In genomic region chrX:105037666-105038065, GRCm38 (mm10) we compare ENCODE assay signal across 9 mouse cellular contexts. TPM values are rescaled to one million over a fixed set of nuclear protein-coding genes. Genes with fewer than 3 reads are reported as not detected.
A peak's percentile ranks its signal among the peaks of the same experiment; 100 is the strongest.
DNase-seq lines count a peak whose midpoint lies in the region; ATAC-seq and TF ChIP-seq lines count a peak whose summit lies in the region.
"Had no signal": no experiment of that assay in that cellular context is flagged by ENCODE, and none has a peak within 500 bp of the region (broad histone marks: within the 10 kb centered on the region; RNA-seq: fewer than 3 reads in every experiment).

No protein-coding gene starts in this region.

- ATAC-seq in hindbrain, postnatal 0 days: no peak
- no peak for ATAC-seq in hindbrain, embryonic 16.5 days
- peak; percentile 56; the same call in 1 of the 2 replicates for ATAC-seq in midbrain, embryonic 15.5 days (replicated peaks)
- ATAC-seq in midbrain, embryonic 11.5 days (ENCODE audit: low FRiP score): no peak

- H3K27ac ChIP-seq in hindbrain, postnatal 0 days: no peak overlapping the region
- no peak overlapping the region for H3K27ac ChIP-seq in hindbrain, embryonic 16.5 days (ENCODE audit: low read depth, low read length)
- H3K27ac ChIP-seq in midbrain, embryonic 15.5 days: no peak overlapping the region
- no peak overlapping the region for H3K27ac ChIP-seq in midbrain, embryonic 11.5 days (ENCODE audit: low read depth, low read length)
- H3K27ac ChIP-seq: limb, embryonic 12.5 days had no signal

- H3K27me3 ChIP-seq in hindbrain, postnatal 0 days (ENCODE audit: insufficient read depth, low read length): no peaks in the 10 kb centered on the region
- no peaks in the 10 kb centered on the region for H3K27me3 ChIP-seq in hindbrain, embryonic 16.5 days (replicated peaks; ENCODE audit: control insufficient read depth, insufficient read depth, low read length)
- H3K27me3 ChIP-seq in midbrain, embryonic 15.5 days (replicated peaks): no peaks in the 10 kb centered on the region
- no peaks in the 10 kb centered on the region; the same call in 1 of the 2 replicates for H3K27me3 ChIP-seq in midbrain, embryonic 11.5 days (ENCODE audit: control insufficient read depth, insufficient read depth, low read length)
- H3K27me3 ChIP-seq: limb, embryonic 12.5 days had no signal

- TF ChIP-seq CTCF in hindbrain, postnatal 0 days (IDR thresholded peaks at IDR 0.05; ENCODE audit: low read depth): peak; percentile 63

- H3K36me3 ChIP-seq in hindbrain, postnatal 0 days (ENCODE audit: insufficient read depth, low read length): no peaks in the 10 kb centered on the region; the same call in 1 of the 2 replicates
- H3K36me3 ChIP-seq in hindbrain, embryonic 16.5 days (ENCODE audit: control insufficient read depth, insufficient read depth, low read length): 0 out of 2 replicates have a peak, but pooled peaks cover 2% of the 10 kb centered on the region
- H3K36me3 ChIP-seq in midbrain, embryonic 15.5 days (replicated peaks): no peaks in the 10 kb centered on the region; the same call in 1 of the 2 replicates
- H3K36me3 ChIP-seq in midbrain, embryonic 11.5 days (ENCODE audit: control insufficient read depth, insufficient read depth, low read length): no peaks in the 10 kb centered on the region

- WGBS in hindbrain, postnatal 0 days: 74% methylated on average over 3 of the region's 3 CpGs
- WGBS in hindbrain, embryonic 16.5 days: 86% methylated on average over 3 of the region's 3 CpGs
- 84% methylated on average over 3 of the region's 3 CpGs for WGBS in midbrain, embryonic 15.5 days
- WGBS in midbrain, embryonic 11.5 days: 91% methylated on average over 3 of the region's 3 CpGs

- H3K4me3 ChIP-seq in hindbrain, postnatal 0 days (ENCODE audit: low read length): no peak overlapping the region
- H3K4me3 ChIP-seq in hindbrain, embryonic 16.5 days (ENCODE audit: low read length): no peak overlapping the region
- H3K4me3 ChIP-seq in midbrain, embryonic 15.5 days: no peak overlapping the region
- no peak overlapping the region for H3K4me3 ChIP-seq in midbrain, embryonic 11.5 days (ENCODE audit: low read depth, low read length)
- H3K4me3 ChIP-seq: limb, embryonic 12.5 days had no signal

- peak; percentile 46 for DNase-seq in hindbrain, postnatal 0 days (ENCODE audit: low spot score)
- DNase-seq in midbrain, embryonic 11.5 days (ENCODE audit: low spot score, missing footprints): no peak
- peak; percentile 9 for DNase-seq in R1 (ENCODE audit: low read depth, low spot score)
- DNase-seq in retina, embryonic 14.5 days (ENCODE audit: low spot score): peak; percentile 40
- DNase-seq in right cerebral cortex, postnatal 36 days (ENCODE audit: low spot score in 2 of 2): no peak
- DNase-seq: adrenal gland, adult 8-10 months had no signal

- no peak overlapping the region for H3K4me2 ChIP-seq in hindbrain, postnatal 0 days (ENCODE audit: low read depth, low read length)
- H3K4me2 ChIP-seq in hindbrain, embryonic 16.5 days (ENCODE audit: low read length): no peak overlapping the region
- no peak overlapping the region for H3K4me2 ChIP-seq in midbrain, embryonic 15.5 days
- no peak overlapping the region for H3K4me2 ChIP-seq in midbrain, embryonic 11.5 days
- H3K4me2 ChIP-seq: limb, embryonic 12.5 days had no signal

- H3K9me3 ChIP-seq in hindbrain, postnatal 0 days (ENCODE audit: low read length): no peaks in the 10 kb centered on the region
- no peaks in the 10 kb centered on the region for H3K9me3 ChIP-seq in hindbrain, embryonic 16.5 days (ENCODE audit: control insufficient read depth, low read length)
- H3K9me3 ChIP-seq in midbrain, embryonic 15.5 days: no peaks in the 10 kb centered on the region
- H3K9me3 ChIP-seq in midbrain, embryonic 11.5 days (ENCODE audit: control insufficient read depth, low read length): no peaks in the 10 kb centered on the region
- H3K9me3 ChIP-seq: limb, embryonic 12.5 days had no signal

- H3K9ac ChIP-seq in hindbrain, postnatal 0 days (replicated peaks; ENCODE audit: low read length): no peak overlapping the region
- H3K9ac ChIP-seq in hindbrain, embryonic 16.5 days (ENCODE audit: low read depth, low read length): no peak overlapping the region
- no peak overlapping the region for H3K9ac ChIP-seq in midbrain, embryonic 15.5 days
- H3K9ac ChIP-seq in midbrain, embryonic 11.5 days (ENCODE audit: low read length): no peak overlapping the region
- H3K9ac ChIP-seq: limb, embryonic 12.5 days had no signal

- no peaks in the 10 kb centered on the region for H3K4me1 ChIP-seq in hindbrain, postnatal 0 days (ENCODE audit: insufficient read depth, low read length)
- H3K4me1 ChIP-seq in hindbrain, embryonic 16.5 days (ENCODE audit: control insufficient read depth, insufficient read depth, low read depth, low read length): no peaks in the 10 kb centered on the region
- H3K4me1 ChIP-seq in midbrain, embryonic 15.5 days: no peaks in the 10 kb centered on the region
- no peaks in the 10 kb centered on the region for H3K4me1 ChIP-seq in midbrain, embryonic 11.5 days (ENCODE audit: control insufficient read depth, insufficient read depth, low read length)
- H3K4me1 ChIP-seq: limb, embryonic 12.5 days had no signal

RNA-seq across cellular contexts. Expression of gene Pbdc1, which starts 41.9 kb away (rescaled TPM):
- total RNA-seq in hindbrain, postnatal 0 days (2014; rRNA removed): 12.8 and 21.9 TPM in 2 replicates
- 31.9 and 35.7 TPM in 2 replicates for polyA plus RNA-seq in hindbrain, postnatal 0 days (2015; fragmentation: Nextera tagmentation; extraction: Ambion mirVana)
- 30.0 and 30.4 TPM in 2 replicates for polyA plus RNA-seq in hindbrain, embryonic 16.5 days (2015; fragmentation: Nextera tagmentation; extraction: Ambion mirVana)
- 30.0 and 30.2 TPM in 2 replicates for polyA plus RNA-seq in midbrain, embryonic 15.5 days (2015; fragmentation: Nextera tagmentation; extraction: Ambion mirVana)
- 69.9 and 73.2 TPM in 2 replicates for polyA plus RNA-seq in midbrain, embryonic 11.5 days (2014; fragmentation: Nextera tagmentation; extraction: Ambion mirVana)

Comparison
In these comparisons a context has a peak if more than half of its experiments do, and no peak if none do; other contexts are left out.
1. DNase-seq: peak in hindbrain, postnatal 0 days (single experiment), R1 (single experiment) and retina, embryonic 14.5 days (single experiment); none in midbrain, embryonic 11.5 days (single experiment) and right cerebral cortex, postnatal 36 days (0 of 2).